Mouse (Mus musculus) olfactory bulb, adult 2 months (tissue): Measurements from ENCODE around the gene Fam71f1.

ENCODE experiments used
- CTCF ChIP-seq: fragments of 200-500 bp; IDR thresholded peaks from 2 replicates; pipeline ENCODE4 v1.5.1; 2012; ENCODE audit warnings: low read depth, mild to moderate bottlenecking, low read length, moderate library complexity; ENCODE audit not compliant: insufficient read depth
- POLR2A ChIP-seq: fragments of 200-500 bp; IDR thresholded peaks from 2 replicates; pipeline ENCODE4 v1.6.1; 2012; ENCODE audit warnings: mild to moderate bottlenecking, low read depth, low read length, moderate library complexity; ENCODE audit not compliant: insufficient read depth

GRCm38 (mm10) chr6:29321586-29321985 lies 2.6 kb downstream of the Fam71f1 start:
- TF ChIP-seq CTCF, result no peak
- no peak for TF ChIP-seq POLR2A
